Mouse (Mus musculus) midbrain, embryonic 15.5 days (tissue): ENCODE data around the gene Alpl. TPM values are rescaled to one million over a fixed set of nuclear protein-coding genes. Genes with fewer than 3 reads are reported as not detected.

Source experiments
- ATAC-seq: fragments of 200-750 bp; cut with Nextera tagmentation; replicated peaks from 2 replicates; pipeline ENCODE4 v1.8.0; 2017; ENCODE audit warnings: moderate TSS enrichment
- H3K27ac ChIP-seq: fragments of 300-500 bp; sonication (generic); 2 replicates; pipeline ENCODE4 v1.5.1; 2015; ENCODE audit warnings: mild to moderate bottlenecking, inconsistent platforms
- H3K27me3 ChIP-seq: fragments of 300-500 bp; sonication (generic); replicated peaks from 2 replicates; pipeline ENCODE4 v1.6.1; 2015; ENCODE audit warnings: inconsistent platforms
- H3K36me3 ChIP-seq: fragments of 300-500 bp; sonication (generic); replicated peaks from 2 replicates; pipeline ENCODE4 v1.6.1; 2015; ENCODE audit warnings: inconsistent platforms
- H3K4me1 ChIP-seq: fragments of 300-500 bp; sonication (generic); 2 replicates; pipeline ENCODE4 v1.6.1; 2015; ENCODE audit warnings: inconsistent platforms
- H3K4me2 ChIP-seq: fragments of 300-500 bp; sonication (generic); 2 replicates; pipeline ENCODE4 v1.6.1; 2015; ENCODE audit warnings: inconsistent platforms, mild to moderate bottlenecking, moderate library complexity
- H3K4me3 ChIP-seq: fragments of 300-500 bp; sonication (generic); 2 replicates; pipeline ENCODE4 v1.5.1; 2015; ENCODE audit warnings: mild to moderate bottlenecking, inconsistent platforms
- H3K9ac ChIP-seq: fragments of 300-500 bp; sonication (generic); 2 replicates; pipeline ENCODE4 v1.6.1; 2015; ENCODE audit warnings: mild to moderate bottlenecking, inconsistent platforms
- H3K9me3 ChIP-seq: fragments of 300-500 bp; sonication (generic); 2 replicates; pipeline ENCODE4 v1.6.1; 2016; ENCODE audit warnings: inconsistent platforms
- WGBS: fragments of 180-500 bp; shearing (Covaris S2); methylation state at CpG from one replicate; pipeline ENCODE4 v1.1.7; 2015; ENCODE audit warnings: mixed read lengths; 5-methylcytosine and 5-hydroxymethylcytosine counted together
- polyA plus RNA-seq: library from polyadenylated mRNA; unstranded; fragments of >200 nt; fragmentation: Nextera tagmentation; extraction: Ambion mirVana; gene quantifications from 2 replicates; pipeline ENCODE4 v1.2.1, GENCODE M21; 2015

Alpl gene
- polyA plus RNA-seq, 1 experiment from 2014 or later: 8.8 TPM

DNA sequence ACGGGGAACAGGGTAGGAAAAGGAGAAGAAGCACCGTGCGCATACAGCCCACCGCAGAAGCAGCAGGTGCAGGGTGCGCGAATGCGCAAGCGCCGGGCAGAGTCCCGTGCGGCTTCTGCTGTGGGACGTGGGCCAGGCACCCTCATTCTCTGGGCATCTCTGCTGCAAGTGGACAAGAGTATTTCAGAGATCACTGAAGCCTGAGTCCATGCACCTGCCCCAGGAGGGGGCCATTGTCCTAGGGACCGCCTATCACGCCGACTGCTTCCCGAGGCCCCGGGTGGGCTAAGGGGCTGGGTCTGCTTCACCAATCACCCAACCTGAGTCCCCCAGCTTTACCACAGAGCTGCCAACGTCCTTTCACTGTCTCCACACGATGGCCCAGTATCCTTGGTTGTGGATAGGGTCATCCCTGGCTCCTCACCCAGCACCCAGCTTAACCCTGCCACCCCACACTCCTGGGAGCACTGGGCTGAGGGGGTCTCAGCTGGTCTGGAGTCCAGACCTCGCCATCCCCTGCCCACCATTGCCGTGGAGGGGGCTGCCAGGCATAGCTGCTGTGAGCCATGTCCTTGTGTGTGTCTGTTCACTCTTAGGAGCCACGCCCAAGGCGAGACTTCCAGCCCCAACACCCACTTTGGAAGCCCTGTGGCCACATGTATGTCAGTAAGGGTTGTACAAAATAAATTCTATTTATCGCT lies 66.9 kb downstream of the Alpl start:
- no peak overlapping the region for H3K27ac ChIP-seq
- H3K4me1 ChIP-seq: peaks cover 37% of the 10 kb centered on the region
- 0 out of 2 replicates have a peak, but pooled peaks cover 9% of the 10 kb centered on the region for H3K27me3 ChIP-seq
- H3K36me3 ChIP-seq: no peaks in the 10 kb centered on the region
- ATAC-seq: peak; percentile 22; the same call in 1 of the 2 replicates
- peak overlapping the region; percentile 66 for H3K4me2 ChIP-seq
- 20% methylated on average over 23 of the region's 24 CpGs for WGBS
- H3K9ac ChIP-seq: peak overlapping the region; percentile 43
- H3K4me3 ChIP-seq: peak overlapping the region; percentile 33
- no peaks in the 10 kb centered on the region for H3K9me3 ChIP-seq

DNA sequence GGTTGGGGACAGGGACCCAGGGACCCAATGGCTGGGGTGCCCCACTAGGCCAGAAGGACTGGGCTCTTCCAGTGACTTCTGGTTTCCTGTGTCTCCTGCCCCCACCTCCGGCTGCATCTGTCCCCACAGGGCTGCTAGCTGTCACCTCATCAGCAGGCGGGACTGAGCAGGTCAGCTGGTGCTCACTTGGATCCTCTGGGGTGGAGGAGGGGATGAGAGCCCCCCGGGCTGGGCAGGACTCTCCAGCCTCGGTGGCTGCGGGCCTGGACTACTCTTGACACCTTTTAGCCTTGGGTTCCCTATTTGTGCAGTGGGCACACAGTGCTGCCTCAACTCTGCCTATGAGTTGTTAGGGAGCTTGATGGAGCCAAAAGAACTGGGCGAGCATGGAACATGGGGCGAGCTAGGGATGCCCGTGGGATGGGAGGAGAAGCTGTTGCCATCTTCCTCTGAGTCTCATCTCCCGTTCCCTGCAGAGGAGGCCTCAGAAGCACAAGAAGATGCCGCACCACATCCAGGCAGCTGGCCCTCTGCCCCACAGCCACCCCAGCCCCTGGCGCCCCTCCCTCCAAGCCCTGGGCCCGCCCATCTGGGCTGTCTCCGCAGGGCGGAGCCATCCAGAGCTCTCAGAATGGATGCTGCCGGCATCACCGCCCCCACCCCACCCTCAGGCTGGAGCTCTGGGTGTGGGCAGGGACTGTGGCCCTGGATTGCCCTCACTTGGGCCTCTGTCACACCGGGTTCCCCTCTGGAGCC lies 67.6 kb downstream of the Alpl start:
- WGBS: 7% methylated on average over 17 of the region's 17 CpGs
- Histone ChIP-seq H3K4me3 (peak overlapping the region; percentile 33), H3K4me1 (peaks cover 42% of the 10 kb centered on the region), H3K4me2 (peak overlapping the region; percentile 66), H3K9ac (peak overlapping the region; percentile 43), H3K36me3 (no peaks in the 10 kb centered on the region), H3K27me3 (peaks cover 9% of the 10 kb centered on the region; the same call in 1 of the 2 replicates), H3K9me3 (no peaks in the 10 kb centered on the region), H3K27ac (0 out of 2 replicates have a peak overlapping the region, but pooled peaks have one; percentile 15)
- peak; percentile 25 for ATAC-seq

DNA sequence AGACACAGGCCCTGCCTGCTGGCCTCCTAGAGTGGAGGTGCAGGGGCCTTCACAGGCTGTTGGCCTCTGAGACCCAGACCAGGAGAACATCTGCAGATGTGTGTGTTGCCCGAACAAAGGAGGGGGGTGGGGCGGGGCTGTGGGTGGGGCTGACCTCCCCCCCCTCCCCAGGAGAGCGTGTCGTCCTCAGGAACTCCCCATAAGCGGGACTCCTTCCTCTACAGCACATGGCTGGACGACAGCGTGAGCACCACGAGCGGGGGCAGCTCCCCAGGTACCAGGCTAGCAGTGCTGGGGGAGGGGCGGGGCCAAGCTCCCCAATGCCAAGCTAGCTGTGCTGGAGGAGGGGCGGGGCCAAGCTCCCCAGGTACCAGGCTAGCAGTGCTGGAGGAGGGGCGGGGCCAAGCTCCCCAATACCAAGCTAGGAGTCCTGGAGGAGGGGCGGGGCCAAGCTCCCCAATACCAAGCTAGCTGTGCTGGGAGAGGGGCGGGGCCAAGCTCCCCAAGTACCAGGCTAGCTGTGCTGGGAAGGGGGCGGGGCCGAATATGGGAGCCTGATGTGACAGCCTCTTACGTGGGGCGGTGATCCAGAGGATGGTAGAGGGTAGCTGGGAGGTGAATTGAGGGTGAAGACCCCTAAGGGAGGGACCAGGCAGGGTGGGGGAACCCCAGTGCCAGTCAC lies 68.5 kb downstream of the Alpl start:
- no peaks in the 10 kb centered on the region for H3K9me3 ChIP-seq
- H3K27me3 ChIP-seq: peaks cover 9% of the 10 kb centered on the region; the same call in 1 of the 2 replicates
- 4% methylated on average over 14 of the region's 18 CpGs for WGBS
- no peak overlapping the region for H3K27ac ChIP-seq
- peaks cover 49% of the 10 kb centered on the region for H3K4me1 ChIP-seq
- ATAC-seq: peak; percentile 46
- H3K4me2 ChIP-seq: peak overlapping the region; percentile 66; the same call in 1 of the 2 replicates
- H3K4me3 ChIP-seq: no peak overlapping the region
- no peaks in the 10 kb centered on the region for H3K36me3 ChIP-seq
- H3K9ac ChIP-seq: no peak overlapping the region

DNA sequence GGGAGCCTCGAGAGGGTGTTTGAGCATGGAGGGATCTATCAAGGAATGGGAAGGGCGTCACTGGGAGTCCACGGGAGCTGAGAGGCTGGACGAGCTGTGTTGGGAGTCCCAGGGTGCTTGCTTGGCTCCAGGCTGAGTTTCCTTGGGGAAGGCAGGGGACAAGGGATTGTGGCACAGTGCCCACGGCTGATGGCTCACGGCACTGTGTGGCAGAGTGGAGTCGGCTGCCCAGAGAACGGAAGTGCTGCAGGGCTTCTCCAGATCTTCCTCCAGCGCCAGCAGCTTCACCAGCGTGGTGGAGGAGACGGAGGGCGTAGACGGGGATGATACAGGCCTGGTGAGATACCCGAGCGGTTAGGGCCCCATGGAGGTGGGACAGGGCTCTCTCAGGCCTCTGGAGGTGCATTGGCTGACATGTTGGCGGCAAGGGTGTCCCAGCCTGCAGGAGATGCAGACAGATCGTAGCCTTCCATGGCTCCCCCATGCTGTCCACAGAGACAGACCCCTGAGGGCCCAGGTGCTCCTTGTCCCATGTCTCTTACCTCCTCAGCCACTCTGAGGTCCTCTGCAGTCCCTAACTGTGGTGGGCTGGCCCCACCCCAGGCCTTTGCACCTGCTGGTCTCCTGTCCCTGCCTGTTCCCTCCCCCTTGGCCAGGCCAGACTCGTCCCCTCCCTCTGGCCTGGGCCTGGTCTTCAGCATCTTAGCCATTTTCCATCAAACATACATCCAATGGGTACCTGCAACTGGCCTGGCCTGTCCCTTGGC lies 69.3 kb downstream of the Alpl start:
- H3K9me3 ChIP-seq: no peaks in the 10 kb centered on the region
- H3K36me3 ChIP-seq: no peaks in the 10 kb centered on the region
- 0 out of 2 replicates have a peak, but pooled peaks have one; percentile 0 for ATAC-seq
- 0 out of 2 replicates have a peak overlapping the region, but pooled peaks have one; percentile 18 for H3K4me2 ChIP-seq
- peaks cover 9% of the 10 kb centered on the region; the same call in 1 of the 2 replicates for H3K27me3 ChIP-seq
- H3K9ac ChIP-seq: no peak overlapping the region
- no peak overlapping the region for H3K4me3 ChIP-seq
- H3K27ac ChIP-seq: no peak overlapping the region
- WGBS: 71% methylated on average over 18 of the region's 18 CpGs
- H3K4me1 ChIP-seq: peaks cover 53% of the 10 kb centered on the region

DNA sequence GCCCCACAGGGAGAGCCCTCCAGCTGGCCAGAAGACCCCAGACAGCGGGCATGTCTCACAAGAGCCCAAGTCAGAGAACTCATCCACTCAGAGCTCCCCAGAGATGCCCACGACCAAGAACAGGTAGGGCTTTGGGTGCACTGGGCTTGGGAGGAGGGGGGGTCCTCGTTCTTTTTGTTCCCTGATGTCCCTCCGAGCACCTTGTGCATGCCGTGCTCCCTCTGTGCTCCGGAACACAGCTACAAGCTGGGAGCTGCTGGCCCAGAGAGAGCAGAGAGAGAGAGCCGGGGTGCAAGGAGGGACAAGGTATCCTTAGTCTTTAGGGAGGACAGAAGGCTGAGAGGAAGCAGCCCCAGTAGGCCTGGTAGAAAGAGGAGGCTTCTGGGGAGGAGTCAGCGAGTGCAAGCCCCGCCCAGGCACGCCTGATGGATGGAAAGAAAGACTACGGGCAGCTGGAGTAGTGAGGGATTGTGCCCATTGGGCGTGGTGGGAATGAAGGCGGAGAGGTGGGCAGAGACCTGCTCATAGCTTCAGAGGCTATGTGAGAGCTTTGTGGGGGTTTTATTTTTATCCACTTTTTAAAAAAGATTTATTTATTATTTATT lies 70.5 kb downstream of the Alpl start:
- peaks cover 9% of the 10 kb centered on the region; the same call in 1 of the 2 replicates for H3K27me3 ChIP-seq
- H3K9me3 ChIP-seq: no peaks in the 10 kb centered on the region
- H3K36me3 ChIP-seq: no peaks in the 10 kb centered on the region
- ATAC-seq: no peak
- H3K27ac ChIP-seq: no peak overlapping the region
- 80% methylated on average over 13 of the region's 13 CpGs for WGBS
- no peak overlapping the region for H3K9ac ChIP-seq
- H3K4me3 ChIP-seq: no peak overlapping the region
- H3K4me2 ChIP-seq: no peak overlapping the region
- peaks cover 53% of the 10 kb centered on the region for H3K4me1 ChIP-seq

DNA sequence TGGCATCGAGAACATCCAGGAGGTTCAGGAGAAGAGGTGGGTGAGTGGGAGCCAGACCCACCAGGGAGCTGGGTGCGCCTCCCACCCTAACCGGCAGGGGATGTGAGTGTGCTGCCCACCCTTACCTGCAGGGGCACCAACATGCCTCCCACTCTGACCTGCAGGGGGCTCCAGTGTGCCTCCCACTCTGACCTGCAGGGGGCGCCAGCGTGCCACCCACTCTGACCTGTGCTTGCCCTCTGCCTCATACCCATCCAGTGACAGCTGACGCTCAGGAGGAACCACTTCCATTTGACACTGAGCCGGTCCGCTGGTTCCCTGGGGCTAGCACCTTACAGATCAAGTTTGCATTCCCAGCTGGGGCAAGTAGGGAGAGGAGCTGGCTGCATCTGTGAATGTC lies 71.4 kb downstream of the Alpl start:
- ATAC-seq: no peak
- no peak overlapping the region for H3K4me3 ChIP-seq
- H3K9ac ChIP-seq: no peak overlapping the region
- peaks cover 48% of the 10 kb centered on the region for H3K4me1 ChIP-seq
- H3K4me2 ChIP-seq: no peak overlapping the region
- peaks cover 9% of the 10 kb centered on the region; the same call in 1 of the 2 replicates for H3K27me3 ChIP-seq
- H3K36me3 ChIP-seq: no peaks in the 10 kb centered on the region
- 55% methylated on average over 8 of the region's 8 CpGs for WGBS
- no peaks in the 10 kb centered on the region for H3K9me3 ChIP-seq
- H3K27ac ChIP-seq: no peak overlapping the region

DNA sequence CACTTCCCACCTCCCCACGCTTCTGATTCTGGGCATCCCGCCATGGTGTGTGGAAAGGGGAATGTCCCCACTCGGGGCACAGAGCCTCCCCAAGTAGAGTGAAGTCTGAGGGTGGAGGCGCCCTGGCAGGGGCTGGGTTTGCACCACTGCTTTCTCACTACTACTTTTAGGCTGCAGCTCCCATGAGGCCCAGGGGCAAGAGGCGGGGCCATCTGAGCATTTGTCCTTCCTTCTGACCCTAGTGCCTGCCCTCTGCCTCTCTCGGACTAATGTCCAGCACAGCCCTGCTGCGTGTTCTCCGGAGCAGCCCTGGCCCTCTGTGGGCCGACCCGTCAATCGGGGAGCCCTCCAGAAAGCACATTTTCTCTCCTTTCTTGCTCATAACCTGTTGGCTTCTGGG lies 72.0 kb downstream of the Alpl start:
- H3K4me2 ChIP-seq: peak overlapping the region; percentile 33; the same call in 1 of the 2 replicates
- peaks cover 50% of the 10 kb centered on the region for H3K4me1 ChIP-seq
- no peak overlapping the region for H3K27ac ChIP-seq
- WGBS: 41% methylated on average over 11 of the region's 11 CpGs
- peaks cover 5% of the 10 kb centered on the region; the same call in 1 of the 2 replicates for H3K27me3 ChIP-seq
- H3K9me3 ChIP-seq: no peaks in the 10 kb centered on the region
- ATAC-seq: no peak
- no peak overlapping the region for H3K9ac ChIP-seq
- H3K36me3 ChIP-seq: no peaks in the 10 kb centered on the region
- no peak overlapping the region for H3K4me3 ChIP-seq

DNA sequence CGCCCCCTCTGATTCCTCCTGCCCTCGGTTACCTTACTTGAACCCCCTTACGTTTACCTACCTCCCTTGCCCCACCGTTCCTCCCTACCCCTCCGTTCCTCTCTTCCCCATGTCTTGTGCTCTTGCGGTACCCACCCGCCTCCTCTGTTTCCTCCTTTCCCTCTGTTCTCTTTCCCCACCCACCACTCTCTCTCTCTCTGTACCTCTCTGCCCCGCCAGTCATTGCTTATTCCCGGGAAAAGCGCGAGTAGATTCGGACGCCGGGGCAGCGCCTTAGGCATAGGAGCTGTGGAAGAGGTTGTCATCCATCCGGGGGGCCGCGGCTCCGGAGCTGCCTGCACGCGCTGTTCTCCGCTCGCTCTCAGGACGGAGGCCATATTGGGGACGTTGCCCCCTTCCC lies 72.7 kb downstream of the Alpl start:
- no peaks in the 10 kb centered on the region; the same call in 1 of the 2 replicates for H3K27me3 ChIP-seq
- H3K4me2 ChIP-seq: peak overlapping the region; percentile 33
- no peak overlapping the region for H3K4me3 ChIP-seq
- H3K9ac ChIP-seq: no peak overlapping the region
- H3K27ac ChIP-seq: no peak overlapping the region
- WGBS: 40% methylated on average over 25 of the region's 25 CpGs
- no peak for ATAC-seq
- H3K36me3 ChIP-seq: no peaks in the 10 kb centered on the region
- H3K9me3 ChIP-seq: no peaks in the 10 kb centered on the region
- peaks cover 50% of the 10 kb centered on the region for H3K4me1 ChIP-seq

DNA sequence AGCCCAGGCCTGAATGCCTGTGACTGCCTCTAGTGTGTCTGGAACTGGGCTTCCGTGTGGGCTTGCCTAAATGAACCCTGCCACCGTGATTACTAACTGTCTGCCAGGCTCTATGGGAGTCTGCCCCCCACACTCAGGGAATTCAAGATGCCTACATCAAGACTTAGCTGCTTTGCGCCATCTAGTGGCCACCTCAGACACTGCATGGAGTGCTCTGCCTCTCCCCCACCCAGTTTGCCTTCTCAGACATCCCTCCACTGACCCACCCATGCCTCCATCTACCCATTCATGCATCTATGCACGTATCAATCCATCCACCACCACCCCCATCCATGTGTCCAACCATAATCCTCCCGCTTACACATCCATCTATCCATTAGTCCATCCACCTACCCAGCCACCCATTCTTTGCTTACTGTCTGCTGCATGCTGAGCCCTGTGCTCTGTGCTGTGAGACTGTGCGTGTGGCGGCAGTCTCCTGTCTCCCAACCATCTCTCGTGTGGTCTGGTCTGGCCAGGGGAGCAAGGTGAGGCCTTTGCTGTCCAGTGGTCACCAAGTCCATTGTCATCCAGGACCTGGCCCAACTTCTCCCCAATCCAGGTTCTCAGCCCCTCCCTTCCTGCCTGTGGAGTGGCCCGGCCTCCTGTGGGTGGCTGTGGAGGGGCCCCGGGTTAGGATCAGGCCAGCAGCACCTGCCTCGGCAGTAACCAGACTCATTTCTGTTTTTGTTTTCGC lies 73.3 kb downstream of the Alpl start:
- H3K4me1 ChIP-seq: peaks cover 44% of the 10 kb centered on the region
- H3K9me3 ChIP-seq: no peaks in the 10 kb centered on the region
- H3K27me3 ChIP-seq: no peaks in the 10 kb centered on the region; the same call in 1 of the 2 replicates
- no peak; the same call in 1 of the 2 replicates for ATAC-seq
- no peaks in the 10 kb centered on the region for H3K36me3 ChIP-seq
- peak overlapping the region; percentile 33; the same call in 1 of the 2 replicates for H3K4me2 ChIP-seq
- no peak overlapping the region for H3K4me3 ChIP-seq
- no peak overlapping the region for H3K27ac ChIP-seq
- no peak overlapping the region for H3K9ac ChIP-seq
- 30% methylated on average over 12 of the region's 12 CpGs for WGBS

DNA sequence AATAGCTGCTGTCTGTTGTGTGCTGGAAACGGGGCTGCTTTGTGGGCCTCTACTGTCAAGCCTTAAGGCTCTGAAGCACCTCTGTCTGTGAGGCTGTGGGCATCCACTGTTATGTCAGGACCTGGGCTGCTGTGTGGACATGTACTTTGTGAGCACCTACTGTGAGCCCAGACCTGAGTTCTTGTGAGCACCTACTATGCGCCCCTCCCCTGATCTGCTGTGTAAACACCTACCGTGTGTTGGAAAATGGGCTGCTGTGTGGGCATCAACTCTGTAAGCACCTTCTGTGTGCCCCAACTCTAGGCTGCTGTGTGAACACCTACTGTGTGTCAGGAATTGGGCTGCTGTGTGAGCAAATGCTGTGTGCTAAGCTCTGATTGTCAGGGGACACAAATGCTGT lies 74.0 kb downstream of the Alpl start:
- Histone ChIP-seq H3K4me2 (no peak overlapping the region), H3K36me3 (no peaks in the 10 kb centered on the region), H3K4me1 (peaks cover 38% of the 10 kb centered on the region), H3K27me3 (no peaks in the 10 kb centered on the region; the same call in 1 of the 2 replicates), H3K4me3 (no peak overlapping the region), H3K27ac (no peak overlapping the region), H3K9ac (no peak overlapping the region), H3K9me3 (no peaks in the 10 kb centered on the region)
- WGBS: 85% methylated on average over 3 of the region's 3 CpGs
- no peak for ATAC-seq

DNA sequence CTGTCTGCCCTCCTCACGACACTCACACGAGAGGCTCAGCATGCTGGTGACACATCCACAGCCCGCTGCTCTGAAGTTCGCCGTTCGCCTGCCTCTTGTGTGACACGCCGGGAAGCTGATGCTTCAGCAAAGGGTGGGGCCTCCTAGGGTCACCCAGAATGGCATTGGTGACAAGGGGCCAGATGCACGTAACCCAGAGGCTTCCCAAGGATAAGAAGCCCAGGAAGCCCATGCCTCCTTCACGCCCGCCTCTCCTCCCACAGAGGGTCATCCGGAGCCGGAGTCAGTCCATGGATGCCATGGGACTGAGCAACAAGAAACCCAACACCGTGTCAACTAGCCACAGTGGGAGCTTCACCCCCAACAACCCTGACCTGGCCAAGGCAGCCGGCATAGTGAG lies 74.6 kb downstream of the Alpl start:
- H3K4me1 ChIP-seq: peaks cover 32% of the 10 kb centered on the region
- no peak for ATAC-seq
- no peaks in the 10 kb centered on the region for H3K36me3 ChIP-seq
- H3K9ac ChIP-seq: no peak overlapping the region
- 88% methylated on average over 15 of the region's 15 CpGs for WGBS
- H3K4me3 ChIP-seq: no peak overlapping the region
- H3K27me3 ChIP-seq: no peaks in the 10 kb centered on the region; the same call in 1 of the 2 replicates
- H3K27ac ChIP-seq: no peak overlapping the region
- H3K4me2 ChIP-seq: no peak overlapping the region
- no peaks in the 10 kb centered on the region for H3K9me3 ChIP-seq
